ENCODE assay signal across 8 mouse cellular contexts in genomic region chr15:8097853-8098252, GRCm38 (mm10). TPM values are rescaled to one million over a fixed set of nuclear protein-coding genes. Genes with fewer than 3 reads are reported as not detected.
DNase-seq lines count a peak whose midpoint lies in the region.

No protein-coding gene starts in this region.

- H3K4me1 ChIP-seq in brown adipose tissue, adult 24 weeks (ENCODE audit: control insufficient read depth, insufficient read depth, insufficient read length, low read length): no peaks in the 10 kb centered on the region
- peaks cover 6% of the 10 kb centered on the region for H3K4me1 ChIP-seq in forebrain, embryonic 10.5 days

- H3K9me3 ChIP-seq in forebrain, embryonic 10.5 days: no peaks in the 10 kb centered on the region

- H3K27ac ChIP-seq in brown adipose tissue, adult 24 weeks (replicated peaks; ENCODE audit: low read depth, low read length): no peak overlapping the region
- H3K27ac ChIP-seq in forebrain, embryonic 10.5 days: no peak overlapping the region

- H3K36me3 ChIP-seq in forebrain, embryonic 10.5 days (replicated peaks): peaks cover 40% of the 10 kb centered on the region

- WGBS in forebrain, embryonic 10.5 days: 19% methylated on average over 7 of the region's 7 CpGs

- peak; percentile 59 for DNase-seq in Muller cell, postnatal 12 days (ENCODE audit: inconsistent ontology term)
- peak; percentile 47 for DNase-seq in forebrain, embryonic 10.5 days (ENCODE audit: extremely low spot score, low spot score)
- peak; percentile 64 for DNase-seq in heart, postnatal 4 days
- DNase-seq in layer of hippocampus, postnatal 10 days (ENCODE audit: low spot score in 2 of 2): peak; percentile 51 to 55
- peak; percentile 79 for DNase-seq in lung, postnatal 36 days
- peak; percentile 30 for DNase-seq in right cerebral cortex, adult 18-20 months
- peak; percentile 20 to 64 for DNase-seq in urinary bladder, postnatal 4 days (ENCODE audit: low spot score in 2 of 2)

- no peaks in the 10 kb centered on the region for H3K27me3 ChIP-seq in forebrain, embryonic 10.5 days (ENCODE audit: poor library complexity, severe bottlenecking)

- H3K4me3 ChIP-seq in brown adipose tissue, adult 24 weeks (ENCODE audit: insufficient read depth, low read depth, low read length): peak overlapping the region; percentile 35; the same call in 1 of the 2 replicates
- H3K4me3 ChIP-seq in forebrain, embryonic 10.5 days: peak overlapping the region; percentile 86

RNA-seq across cellular contexts. Expression of gene Wdr70, which starts 1.2 kb away (rescaled TPM):
- polyA plus RNA-seq in brown adipose tissue, adult 24 weeks (2012; ENCODE audit: insufficient read depth, insufficient read length, missing spikeins): 33.6 and 34.4 TPM in 2 replicates
- 73.0 and 83.7 TPM in 2 replicates for polyA plus RNA-seq in forebrain, embryonic 10.5 days (2016; fragmentation: Nextera tagmentation; extraction: Ambion mirVana)
- total RNA-seq in heart, postnatal 4 days (2021): 10 to 100 TPM; 22.6 to 22.9 TPM
- total RNA-seq in layer of hippocampus, postnatal 10 days (2021): 10 to 100 TPM; 35.8 to 37.3 TPM

RNA-seq across cellular contexts. Expression of gene Nup155, which starts 11.2 kb away (rescaled TPM):
- 4.8 and 4.9 TPM in 2 replicates for polyA plus RNA-seq in brown adipose tissue, adult 24 weeks (2012; ENCODE audit: insufficient read depth, insufficient read length, missing spikeins)
- polyA plus RNA-seq in forebrain, embryonic 10.5 days (2016; fragmentation: Nextera tagmentation; extraction: Ambion mirVana): 34.2 and 37.1 TPM in 2 replicates
- 10 to 100 TPM; 29.8 to 30.4 TPM for total RNA-seq in heart, postnatal 4 days (2021)
- total RNA-seq in layer of hippocampus, postnatal 10 days (2021): 10 to 100 TPM; 24.5 to 25.5 TPM
